Mouse (Mus musculus) adrenal gland, adult 18-20 months (tissue): ENCODE measurements around the gene Dnah10. TPM values are rescaled to one million over a fixed set of nuclear protein-coding genes. Genes with fewer than 3 reads are reported as not detected.
"Not testable (repeated sequence)": the region's sequence is repeated elsewhere in the genome, so short reads cannot be mapped to it uniquely, and the experiment has no call there.

Experiments used
- DNase-seq, 2 experiments: peaks; one replicate each; pipeline ENCODE4 v3.0.0; 2021 to 2022; ENCODE audit warnings: low spot score in 2 of 2
- long read RNA-seq, 2 experiments: library from polyadenylated mRNA; stranded (forward); transcript quantifications; one replicate each; pipeline ENCODE4 v2.0.0; 2021
- total RNA-seq, 2 experiments: library from RNA; stranded (reverse); gene quantifications; 1 replicate in 1 of 2; 2 replicates in 1 of 2; pipeline ENCODE4 v1.2.3; 2021

The Dnah10 gene
- 1 to 10 TPM; 1.7 to 1.8 TPM for total RNA-seq
- long read RNA-seq, experiment 1, partial matches to known transcripts = 0 of 1 reads
- long read RNA-seq, experiment 1, other reads (novel, unspliced or antisense) = 1 of 1 reads
- long read RNA-seq, experiment 2, partial matches to known transcripts = 1 of 1 reads
- long read RNA-seq, experiment 2, other reads (novel, unspliced or antisense) = 0 of 1 reads

DNA sequence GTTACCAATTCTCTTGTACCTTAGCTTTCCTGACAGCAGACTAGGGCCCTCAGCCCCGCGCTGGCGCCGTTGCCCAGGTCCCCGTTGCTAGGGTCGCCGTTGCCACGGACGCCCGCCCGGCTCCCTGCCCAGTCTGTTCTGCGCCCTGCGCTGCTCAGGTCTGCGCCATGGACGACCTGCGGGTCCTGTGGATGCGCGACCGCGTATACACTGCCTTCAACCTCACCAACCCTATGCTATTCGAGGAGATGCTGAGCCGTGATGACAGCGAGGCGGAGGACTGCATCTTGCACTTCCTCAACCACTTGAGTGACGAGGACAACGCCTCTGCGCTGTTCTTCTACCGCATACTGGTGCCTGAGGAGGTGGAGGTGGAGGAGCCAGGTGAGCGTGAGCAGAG is at the start of gene Dnah10:
TSS of gene Dnah10 (plus strand) at position 89 of the 400 bp plus-strand sequence.
- no peak for DNase-seq

DNA sequence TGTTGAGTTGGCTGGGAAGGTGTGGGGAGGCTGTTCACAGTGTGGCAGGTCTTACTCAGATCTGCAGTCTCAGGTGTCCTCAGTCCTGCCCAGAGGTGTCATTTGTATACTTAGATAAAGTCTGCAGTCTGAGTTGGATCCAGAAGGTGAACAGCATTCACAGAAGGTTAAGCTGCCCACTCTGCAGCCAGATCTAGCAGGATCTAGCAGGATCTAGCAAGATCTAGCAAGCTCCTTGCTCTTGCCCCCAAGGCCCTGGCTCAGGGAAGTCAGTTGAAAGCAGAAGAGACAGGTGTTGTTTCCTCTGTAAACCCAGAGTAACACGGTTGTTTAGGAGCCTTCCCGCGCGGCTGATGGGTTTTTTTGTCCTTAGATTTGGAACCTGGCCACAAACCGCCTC is 11.1 kb upstream of the Dnah10 start:
- no peak for DNase-seq

DNA sequence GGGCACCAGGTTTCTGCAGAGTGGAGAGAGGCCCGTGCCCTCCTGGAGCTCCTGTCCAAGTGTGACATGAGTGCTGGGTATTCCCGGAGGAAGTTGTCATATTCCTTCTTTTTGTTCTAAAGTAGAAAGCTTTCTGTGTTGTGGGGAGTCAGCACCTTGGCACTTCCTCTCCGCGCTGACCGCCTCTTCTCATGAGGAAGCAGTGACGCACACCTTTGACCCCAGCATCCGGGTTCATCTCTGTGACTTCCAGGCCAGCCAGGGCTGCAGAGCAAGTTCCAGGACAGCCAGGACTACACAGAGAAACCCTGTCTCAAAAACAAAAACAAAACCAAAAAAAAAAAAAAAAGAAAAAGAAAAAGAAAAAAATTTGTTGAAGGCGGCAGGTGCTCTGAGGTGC is 9.8 kb upstream of the Dnah10 start:
- peak in 1 of 2 experiments; percentile 12 for DNase-seq

DNA sequence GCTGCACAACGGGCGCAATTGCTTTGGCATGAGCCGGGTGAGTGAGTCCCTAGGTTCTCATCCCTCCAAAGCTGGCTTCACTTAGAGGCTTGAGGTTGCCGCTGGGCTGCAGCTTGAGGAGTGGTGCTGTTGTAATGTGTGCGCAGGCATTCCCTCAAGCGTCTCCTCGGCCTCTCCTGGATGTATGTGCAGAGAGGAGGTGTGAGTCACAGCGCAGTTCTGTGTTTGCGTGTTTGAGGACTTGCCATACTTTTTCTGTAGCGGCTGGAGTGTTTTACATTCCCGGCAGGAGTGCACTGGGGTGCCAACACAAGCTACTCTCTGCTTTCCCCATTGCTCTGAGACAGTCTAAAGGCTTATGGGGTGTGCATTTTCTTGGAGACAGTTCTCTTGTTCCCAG is 6.9 kb upstream of the Dnah10 start:
- no peak for DNase-seq

DNA sequence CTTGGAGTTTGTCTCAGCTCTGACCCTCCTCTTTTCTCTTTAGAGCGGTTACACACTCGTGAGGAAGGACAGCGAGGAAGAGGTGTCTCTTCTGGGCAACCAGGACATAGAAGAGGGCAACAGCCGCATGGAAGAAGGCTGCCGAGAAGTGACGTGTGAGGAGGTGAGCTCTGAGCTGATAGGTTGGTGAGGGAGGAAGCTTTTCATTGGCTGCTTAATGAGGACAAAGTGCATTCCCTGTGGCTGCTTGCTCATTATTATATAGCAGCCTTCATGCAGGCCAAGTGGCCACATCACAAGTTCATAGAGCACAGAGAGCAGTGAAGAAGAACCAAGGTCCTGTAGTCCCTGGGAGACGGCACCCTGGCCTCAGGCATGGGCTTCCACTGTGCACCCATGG is 6.5 kb upstream of the Dnah10 start:
- DNase-seq = no peak

DNA sequence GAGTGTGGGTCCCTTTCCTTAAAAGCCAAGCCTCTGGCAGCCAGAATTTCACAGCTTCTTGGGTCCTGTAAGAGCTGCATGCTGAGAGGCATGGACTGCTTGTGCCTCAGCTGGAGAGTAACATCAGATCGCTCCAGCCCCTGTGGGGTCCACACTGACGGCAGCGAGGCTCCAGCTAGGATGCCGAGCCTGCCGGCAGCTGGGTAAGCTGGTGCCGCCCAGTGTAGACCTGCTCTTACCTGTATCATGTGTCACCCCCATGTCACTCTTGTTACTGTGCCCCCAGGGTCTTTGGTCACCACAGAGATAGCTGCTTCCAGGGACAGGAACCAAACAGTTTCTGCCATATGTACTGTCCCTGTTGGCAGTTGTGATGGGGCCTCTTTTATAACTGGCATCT is 1.8 kb upstream of the Dnah10 start:
- DNase-seq = no peak

DNA sequence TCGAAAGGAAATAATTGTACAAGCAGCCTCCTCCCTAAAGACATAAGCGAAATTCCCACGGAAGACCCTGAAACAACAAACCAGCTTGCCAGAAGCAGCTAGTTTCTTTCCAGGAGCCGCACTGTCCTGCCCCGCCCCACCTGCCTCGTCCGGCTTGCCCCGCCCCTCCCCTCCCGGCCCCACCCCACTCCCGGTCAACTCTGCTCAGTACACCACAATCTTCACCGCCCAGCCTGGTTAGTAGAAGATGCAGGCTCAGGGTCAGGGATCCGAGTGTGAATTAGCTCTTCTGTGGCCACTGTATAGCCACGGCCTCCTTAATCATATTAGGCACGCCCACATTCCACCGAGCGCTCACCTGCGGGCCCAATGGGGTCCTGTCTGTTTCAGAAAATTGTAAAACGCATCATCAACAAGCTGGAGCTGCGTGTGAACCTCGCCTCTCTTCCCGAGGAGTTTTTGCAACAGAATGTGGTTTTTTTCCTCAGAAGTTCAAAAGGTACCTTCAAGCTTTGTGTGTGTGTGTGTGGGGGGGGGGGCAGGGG is 4.8 kb downstream of the Dnah10 start:
- DNase-seq = no peak

DNA sequence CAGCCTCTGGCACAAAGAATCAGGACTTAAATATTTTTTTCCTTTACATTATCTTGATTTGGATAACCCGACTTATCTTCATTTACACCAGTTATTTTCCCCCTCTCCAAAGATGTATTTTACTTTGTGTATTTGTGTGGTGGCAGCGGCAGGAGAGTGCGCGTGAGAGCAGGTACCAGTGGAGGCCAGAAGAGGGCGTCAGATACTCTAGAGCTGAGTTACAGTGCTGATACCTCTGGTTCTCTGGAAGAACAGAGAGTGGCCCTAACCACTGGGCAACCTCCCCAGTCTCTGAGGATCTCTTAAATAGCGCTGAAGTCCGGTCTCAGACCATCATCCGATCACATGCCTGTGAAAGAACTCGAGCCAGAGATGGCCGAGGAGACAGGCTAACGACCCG is 9.1 kb downstream of the Dnah10 start:
- no peak for DNase-seq

DNA sequence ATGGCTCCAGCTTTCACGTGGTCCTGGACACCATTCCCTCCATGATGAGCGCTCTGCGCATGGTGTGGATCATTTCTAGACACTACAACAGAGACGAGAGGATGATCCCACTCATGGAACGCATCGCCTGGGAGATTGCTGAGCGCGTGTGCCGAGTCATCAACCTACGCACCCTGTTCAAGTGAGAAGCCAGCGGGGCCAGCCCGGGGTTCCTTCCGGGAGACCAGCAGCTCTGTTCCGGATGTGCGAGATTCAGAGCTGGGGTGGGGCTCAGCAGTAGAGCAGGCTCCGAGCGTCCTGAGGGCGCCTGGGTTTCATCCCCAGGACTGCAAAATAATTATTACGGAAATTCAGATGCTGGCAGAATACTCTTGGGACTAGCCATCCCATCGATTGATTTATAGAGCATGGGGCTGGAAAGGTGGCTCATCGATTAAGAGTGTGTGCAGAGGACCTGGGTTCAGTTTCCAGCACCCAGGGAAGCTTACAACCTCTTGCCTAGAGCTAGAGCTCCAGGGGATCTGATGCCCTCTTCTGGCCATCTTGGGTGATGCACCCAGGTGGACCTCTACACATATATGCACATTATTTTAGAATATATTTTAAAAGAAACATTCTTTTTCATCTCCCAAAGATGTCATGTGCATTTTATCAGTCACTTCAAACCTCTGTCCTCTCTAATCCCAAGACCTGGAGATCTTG is 17.2 kb downstream of the Dnah10 start:
- no peak for DNase-seq

DNA sequence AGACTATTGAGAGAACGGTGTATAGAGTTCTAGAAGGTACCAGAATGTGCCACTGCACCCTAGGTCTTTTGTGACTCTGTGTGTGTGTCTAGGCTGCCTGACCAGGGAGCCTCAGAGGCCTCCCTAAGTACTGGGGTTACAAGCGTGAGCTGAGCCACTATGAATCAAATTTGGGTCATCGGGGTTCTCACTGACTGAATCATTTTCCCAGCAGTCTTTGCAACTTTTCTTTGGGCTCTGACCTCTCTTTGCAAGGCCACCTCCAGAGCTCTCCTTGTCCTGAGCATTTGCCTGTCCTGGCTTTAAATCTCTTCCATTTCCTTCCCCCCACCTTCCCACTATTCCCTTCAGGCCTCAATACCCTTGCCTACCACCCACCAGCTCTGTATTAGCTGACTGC is 19.0 kb downstream of the Dnah10 start:
- peak in 1 of 2 experiments; percentile 20 for DNase-seq

DNA sequence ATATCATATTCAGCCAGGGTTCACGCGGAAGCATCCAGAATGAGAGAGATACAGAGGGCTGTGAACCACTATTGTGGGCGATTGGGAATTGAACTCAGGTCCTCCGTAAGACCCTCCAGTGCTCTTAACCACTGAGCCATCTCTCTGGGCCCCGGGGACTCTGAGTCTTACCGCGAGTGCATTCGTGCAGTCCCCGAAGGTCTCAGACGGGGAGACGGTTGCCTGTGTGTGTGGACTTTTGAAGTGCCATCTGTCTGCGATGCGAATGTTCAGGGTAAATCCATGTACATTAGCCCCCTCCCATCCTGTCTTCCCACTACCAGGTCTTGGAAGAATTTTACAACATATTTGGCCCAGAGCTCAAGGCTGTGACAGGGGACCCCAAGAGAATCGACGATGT is 21.3 kb downstream of the Dnah10 start:
- DNase-seq = no peak

DNA sequence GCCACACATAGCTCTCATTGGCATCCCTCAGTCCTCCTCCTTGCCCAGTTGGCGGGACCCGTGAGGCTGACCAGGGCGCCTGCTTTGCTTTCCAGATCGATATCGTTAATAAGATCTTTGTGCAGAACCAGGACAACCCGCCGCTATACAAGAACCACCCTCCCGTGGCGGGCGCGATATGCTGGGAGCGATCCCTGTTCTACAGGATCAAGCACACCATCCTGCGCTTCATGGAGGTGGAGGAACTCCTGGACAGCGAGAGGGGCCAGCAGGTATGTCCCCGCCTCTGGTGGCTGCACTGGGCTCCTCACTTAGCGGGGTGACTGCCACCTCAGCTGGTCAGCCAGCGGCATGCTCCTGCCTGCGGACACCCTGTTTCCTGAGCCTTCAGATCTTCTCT is 23.4 kb downstream of the Dnah10 start:
- no peak for DNase-seq

DNA sequence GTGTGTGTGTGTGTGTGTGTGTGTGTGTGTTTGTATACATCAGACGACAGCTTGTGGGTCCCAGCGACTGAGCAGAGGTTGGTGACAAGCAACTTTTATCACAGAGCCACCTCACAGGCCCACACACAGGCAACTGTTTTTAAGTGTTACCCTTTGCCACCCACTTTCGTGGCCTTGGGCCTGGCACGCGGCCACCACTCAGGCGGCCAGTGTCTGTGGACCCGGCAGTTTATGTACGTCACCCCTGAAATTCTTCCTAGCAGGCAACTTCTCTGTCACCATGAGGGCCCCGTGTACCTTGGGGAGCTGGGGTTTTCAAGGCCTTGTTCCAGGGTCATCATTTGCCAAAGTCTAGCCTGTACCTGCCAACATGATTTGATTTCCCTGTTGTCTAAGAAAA is 26.8 kb downstream of the Dnah10 start:
- peak in 1 of 2 experiments; percentile 6 for DNase-seq

DNA sequence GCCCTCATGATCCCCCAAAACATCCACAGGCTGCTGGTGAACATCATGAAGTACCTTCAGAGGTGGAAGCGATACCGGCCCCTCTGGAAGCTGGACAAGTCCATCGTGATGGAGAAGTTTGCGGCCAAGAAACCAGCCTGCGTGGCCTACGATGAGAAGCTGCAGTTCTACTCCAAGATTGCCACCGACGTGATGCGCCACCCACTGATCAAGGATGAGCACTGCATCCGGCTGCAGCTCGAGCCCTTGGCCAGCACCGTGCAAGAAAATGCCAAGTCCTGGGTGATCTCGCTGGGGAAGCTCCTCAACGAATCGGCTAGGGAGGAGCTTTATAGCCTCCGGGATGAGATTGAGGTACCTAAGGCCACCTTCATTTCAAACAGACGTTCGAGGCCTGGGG is 36.1 kb downstream of the Dnah10 start:
- DNase-seq = peak in 1 of 2 experiments; percentile 22

DNA sequence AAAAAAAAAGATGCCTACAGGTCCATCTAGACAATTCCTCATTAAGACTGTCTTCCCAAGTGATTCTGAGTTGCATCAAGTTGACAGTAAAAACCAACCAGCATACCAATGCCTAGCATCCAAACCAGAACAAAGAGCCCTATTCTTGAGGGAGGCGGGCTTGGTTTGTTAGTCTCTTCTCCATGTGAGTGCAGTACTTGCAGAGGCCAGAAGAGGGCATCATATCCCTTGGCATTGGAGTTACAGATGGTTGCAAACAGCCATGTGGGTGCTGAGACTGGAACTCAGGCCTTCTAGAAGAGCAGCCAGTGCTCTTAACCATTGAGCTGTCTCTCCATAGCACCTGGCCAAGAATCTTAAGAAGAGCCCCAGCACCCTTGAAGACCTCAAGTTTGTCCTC is 36.9 kb downstream of the Dnah10 start:
- DNase-seq = no peak

DNA sequence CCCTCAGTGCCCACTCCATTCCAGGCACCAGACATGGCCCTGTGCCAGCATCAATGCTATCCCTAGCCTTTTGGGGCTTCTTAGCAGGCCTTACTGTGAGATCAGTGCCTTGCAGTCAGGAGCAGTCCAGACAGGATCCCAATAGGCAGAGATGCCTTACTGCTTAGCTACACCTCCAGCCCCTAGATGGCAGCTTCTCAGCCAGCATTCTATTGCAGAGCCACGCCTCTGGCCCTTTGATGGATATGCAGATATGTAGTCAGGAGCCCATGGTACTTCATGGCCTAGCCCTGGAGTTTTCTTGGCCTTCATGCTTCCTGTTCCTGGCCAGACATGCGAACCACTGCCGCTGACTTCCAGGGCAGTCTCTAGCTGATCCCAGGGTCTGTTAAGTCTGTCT is 49.7 kb downstream of the Dnah10 start:
- no peak for DNase-seq

DNA sequence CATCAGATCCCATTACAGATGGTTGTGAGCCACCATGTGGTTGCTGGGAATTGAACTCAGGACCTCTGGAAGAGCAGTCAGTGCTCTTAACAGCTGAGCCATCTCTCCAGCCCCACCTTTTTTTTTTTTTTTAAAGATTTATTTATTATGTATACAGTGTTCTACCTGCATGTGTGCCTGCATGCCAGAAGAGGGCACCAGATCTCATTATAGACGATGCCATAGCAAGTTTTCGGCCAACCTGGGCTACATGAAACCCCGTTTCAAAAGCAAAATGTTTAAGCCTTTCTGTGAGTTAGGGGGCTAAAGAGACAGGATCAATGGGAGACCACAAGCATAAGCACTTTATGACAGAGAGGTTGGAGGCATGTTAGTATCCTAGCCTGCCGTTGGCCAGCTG is 51.4 kb downstream of the Dnah10 start:
- DNase-seq = not testable (repeated sequence)

DNA sequence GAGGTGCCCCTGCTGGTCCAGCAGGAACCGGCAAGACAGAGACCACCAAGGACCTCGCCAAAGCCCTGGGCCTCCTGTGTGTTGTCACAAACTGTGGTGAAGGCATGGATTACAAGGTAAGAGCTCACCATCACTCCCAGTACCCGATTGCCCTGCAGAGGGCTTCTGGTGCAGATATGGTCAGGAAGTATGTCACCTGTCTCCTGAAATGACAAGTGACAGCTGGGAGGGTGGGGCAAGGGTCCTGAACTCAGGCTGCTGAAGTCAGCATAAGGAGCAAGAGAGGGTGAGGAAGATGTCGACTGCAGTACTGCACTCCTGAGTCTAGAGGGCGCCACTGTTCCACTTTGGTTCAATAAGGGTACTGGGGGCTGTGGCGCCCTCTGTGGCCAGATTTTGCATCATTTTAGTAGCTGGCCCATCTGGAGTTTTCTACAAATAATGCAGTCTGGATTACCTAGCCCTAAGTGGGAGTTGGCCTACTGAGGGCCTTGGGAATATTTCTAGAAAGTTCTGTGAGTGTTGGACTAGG is 52.4 kb downstream of the Dnah10 start:
- DNase-seq = peak; percentile 45 to 59

DNA sequence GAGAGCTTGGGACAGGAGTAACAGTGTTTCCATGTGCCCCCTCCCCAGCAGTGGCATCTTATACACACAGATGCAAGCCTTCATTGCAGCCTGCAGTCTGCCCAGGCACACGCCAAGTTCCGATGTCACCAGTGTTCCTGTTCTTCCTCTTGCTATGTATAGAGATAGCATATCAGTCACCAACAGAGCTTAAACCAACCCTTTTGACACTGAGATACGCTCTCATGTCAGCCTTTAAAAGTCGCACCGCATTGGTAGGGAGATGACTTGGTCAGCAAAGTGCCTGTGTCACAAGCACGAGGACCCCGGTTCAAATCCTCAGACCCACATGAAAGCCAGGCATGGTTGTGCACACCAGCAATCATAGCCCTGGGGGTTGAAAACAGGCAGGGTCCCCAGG is 55.0 kb downstream of the Dnah10 start:
- no peak for DNase-seq

DNA sequence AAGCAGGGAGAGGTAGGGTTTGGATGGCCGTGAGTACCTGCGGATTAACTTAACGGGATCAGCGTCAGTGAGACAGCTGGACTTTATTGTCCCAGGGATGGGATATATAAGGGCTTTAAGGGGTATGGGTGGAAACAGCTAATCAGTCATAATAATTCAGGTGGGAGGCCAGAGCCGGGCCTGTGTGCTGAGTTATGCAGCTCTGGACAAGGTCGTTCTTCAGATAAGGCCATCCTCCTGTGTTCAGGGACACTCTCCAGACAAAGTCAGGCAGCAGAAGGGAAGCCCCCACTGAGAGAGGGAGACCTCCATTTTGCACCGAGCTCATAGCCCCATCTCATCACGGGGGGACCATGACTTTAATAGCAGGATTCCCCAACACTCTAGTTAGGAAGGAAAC is 56.8 kb downstream of the Dnah10 start:
- DNase-seq = peak in 1 of 2 experiments; percentile 16

DNA sequence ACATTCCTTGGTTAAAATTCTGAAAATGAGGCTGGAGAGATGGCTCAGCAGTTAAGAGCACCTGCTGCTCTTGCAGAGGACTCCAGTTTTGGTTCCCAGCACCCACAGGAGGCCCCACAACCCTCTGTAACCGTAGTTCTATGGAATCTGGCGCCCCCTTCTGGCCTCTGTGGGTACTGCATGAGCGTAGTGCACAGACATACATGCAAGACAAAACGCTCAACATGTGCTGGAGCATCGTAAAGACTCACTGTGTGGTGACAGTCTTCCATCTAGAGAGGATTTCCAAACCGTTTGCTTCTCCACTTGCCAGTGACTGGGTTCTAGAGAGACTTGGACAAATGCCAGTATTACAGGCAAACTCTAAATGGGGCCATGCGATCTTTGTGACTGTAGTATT is 60.8 kb downstream of the Dnah10 start:
- no peak for DNase-seq

DNA sequence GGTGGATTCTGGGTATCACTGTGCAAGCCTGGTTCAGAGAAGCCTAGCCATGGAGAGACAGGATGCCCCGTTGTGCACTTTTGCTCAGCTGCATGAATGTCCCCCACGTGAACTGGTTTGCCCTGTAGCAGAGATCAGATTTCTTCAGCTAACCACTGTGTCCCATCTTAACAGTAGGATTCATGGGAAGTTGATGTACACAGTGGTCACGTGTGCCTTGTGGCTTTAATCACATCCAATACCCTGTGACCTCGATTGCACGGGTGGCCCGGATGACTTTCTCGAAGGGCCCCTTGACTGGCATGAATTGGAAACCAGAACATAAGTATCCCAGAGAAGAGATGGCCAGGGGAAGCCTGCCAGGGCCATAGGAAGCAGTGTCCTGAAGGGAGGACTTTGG is 67.2 kb downstream of the Dnah10 start:
- DNase-seq = no peak
